Mouse (Mus musculus) liver, postnatal 0 days (tissue): ENCODE data around the gene Azin2. TPM values are rescaled to one million over a fixed set of nuclear protein-coding genes. Genes with fewer than 3 reads are reported as not detected.

Experiments
- ATAC-seq: fragments of 200-750 bp; cut with Nextera tagmentation; 2 replicates; pipeline ENCODE4 v1.8.0; 2017; ENCODE audit warnings: mild to moderate bottlenecking, moderate library complexity
- DNase-seq: peaks from one replicate; pipeline ENCODE4 v3.0.0-alpha.2; 2016
- H3K27ac ChIP-seq: fragments of 300-500 bp; sonication (generic); 2 replicates; pipeline ENCODE4 v1.5.1; 2014; ENCODE audit warnings: antibody characterized with exemption, moderate library complexity, mild to moderate bottlenecking, low read depth
- H3K27me3 ChIP-seq: fragments of 300-500 bp; sonication (generic); 2 replicates; pipeline ENCODE4 v1.6.1; 2014; ENCODE audit warnings: low read length, control low read depth, mixed read lengths; ENCODE audit not compliant: insufficient read depth
- H3K36me3 ChIP-seq: fragments of 300-500 bp; sonication (generic); replicated peaks from 2 replicates; pipeline ENCODE4 v1.6.1; 2014; ENCODE audit warnings: mild to moderate bottlenecking, control low read depth, low read length, moderate library complexity, mixed read lengths; ENCODE audit not compliant: insufficient read depth
- H3K4me1 ChIP-seq: fragments of 300-500 bp; sonication (generic); 2 replicates; pipeline ENCODE4 v1.6.1; 2014; ENCODE audit warnings: antibody characterized with exemption, mild to moderate bottlenecking, control low read depth; ENCODE audit not compliant: insufficient read depth
- H3K4me2 ChIP-seq: fragments of 300-500 bp; sonication (generic); 2 replicates; pipeline ENCODE4 v1.6.1; 2014; ENCODE audit warnings: low read depth, mild to moderate bottlenecking, low read length, moderate library complexity, mixed read lengths
- H3K4me3 ChIP-seq: fragments of 300-500 bp; sonication (generic); 2 replicates; pipeline ENCODE4 v1.5.1; 2014; ENCODE audit warnings: low read depth, low read length
- H3K9ac ChIP-seq: fragments of 300-500 bp; sonication (generic); replicated peaks from 2 replicates; pipeline ENCODE4 v1.6.1; 2014; ENCODE audit warnings: mild to moderate bottlenecking, moderate library complexity
- H3K9me3 ChIP-seq: fragments of 300-500 bp; sonication (generic); 2 replicates; pipeline ENCODE4 v1.6.1; 2016; ENCODE audit warnings: mild to moderate bottlenecking, control low read depth, low read length, mixed read lengths
- CTCF ChIP-seq: sonication (generic); IDR thresholded peaks from 2 replicates; pipeline ENCODE4 v1.5.1; 2016; ENCODE audit warnings: antibody characterized with exemption, low read depth
- EP300 ChIP-seq: IDR thresholded peaks from 2 replicates; pipeline ENCODE4 v1.6.1; 2016; ENCODE audit warnings: antibody characterized with exemption, low read depth, mild to moderate bottlenecking
- WGBS: fragments of 180-500 bp; shearing (Covaris S2); extraction: QIAGEN DNeasy Blood & Tissue Kit; methylation state at CpG from one replicate; pipeline ENCODE4 v1.1.7; 2014; ENCODE audit not compliant: insufficient replicate concordance; 5-methylcytosine and 5-hydroxymethylcytosine counted together
- polyA plus RNA-seq: library from polyadenylated mRNA; unstranded; fragments of >200 nt; fragmentation: Nextera tagmentation; extraction: Ambion mirVana; gene quantifications from 2 replicates; pipeline ENCODE4 v1.2.1, GENCODE M21; 2015

Gene Azin2
- polyA plus RNA-seq, 1 experiment from 2014 or later: 1.6 TPM

DNA sequence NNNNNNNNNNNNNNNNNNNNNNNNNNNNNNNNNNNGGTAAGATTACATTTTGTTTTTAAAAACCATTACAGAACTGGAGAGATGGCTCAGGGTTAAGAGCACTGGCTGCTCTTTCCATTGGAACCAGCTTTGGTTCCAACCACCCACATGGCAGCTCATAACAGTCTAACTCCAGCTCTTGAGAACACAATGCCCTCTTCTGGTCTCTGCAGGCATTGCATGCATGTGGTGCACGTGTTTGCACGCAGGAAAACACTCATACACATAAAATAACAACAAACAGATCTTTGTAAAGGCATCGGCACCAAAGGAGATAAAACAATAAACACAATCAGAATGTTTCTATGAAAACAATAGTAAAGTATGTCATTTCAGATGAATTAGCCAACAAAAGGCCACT lies 19.9 kb downstream of the Azin2 start:
- DNase-seq (no peak), ATAC-seq (no peak)
- Histone ChIP-seq H3K36me3 (no peaks in the 10 kb centered on the region), H3K4me1 (no peaks in the 10 kb centered on the region), H3K4me3 (no peak overlapping the region), H3K27me3 (no peaks in the 10 kb centered on the region), H3K27ac (no peak overlapping the region), H3K9ac (no peak overlapping the region), H3K4me2 (no peak overlapping the region), H3K9me3 (no peaks in the 10 kb centered on the region)
- 46% methylated on average over 3 of the region's 3 CpGs for WGBS
- TF ChIP-seq CTCF (peak; percentile 42), EP300 (no peak)

DNA sequence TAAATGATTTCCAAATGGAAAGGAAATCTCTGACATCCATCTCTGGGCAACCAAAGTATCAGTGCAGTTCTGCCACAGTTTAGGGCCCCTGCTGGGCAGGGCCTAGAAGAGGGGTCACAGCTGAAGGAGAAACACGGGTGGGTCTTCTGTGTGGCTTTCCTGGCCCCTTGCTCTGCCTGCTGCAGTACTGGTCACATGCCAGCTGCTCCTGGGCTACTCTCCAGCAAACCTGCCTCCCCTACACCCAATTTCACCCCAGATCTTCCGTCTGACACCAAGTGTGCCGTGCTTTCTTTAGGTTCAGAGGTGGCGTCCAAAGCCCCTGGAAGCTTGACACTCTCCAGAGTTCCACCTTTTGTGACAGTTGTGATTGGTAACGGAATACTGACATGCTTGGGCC lies 26.6 kb downstream of the Azin2 start:
- Histone ChIP-seq H3K36me3 (no peaks in the 10 kb centered on the region), H3K9ac (no peak overlapping the region), H3K27me3 (no peaks in the 10 kb centered on the region), H3K9me3 (no peaks in the 10 kb centered on the region), H3K27ac (no peak overlapping the region), H3K4me2 (no peak overlapping the region), H3K4me3 (no peak overlapping the region), H3K4me1 (no peaks in the 10 kb centered on the region)
- TF ChIP-seq CTCF: no peak
- TF ChIP-seq EP300: no peak
- DNase-seq (no peak), ATAC-seq (no peak)
- 73% methylated on average over 5 of the region's 5 CpGs for WGBS

DNA sequence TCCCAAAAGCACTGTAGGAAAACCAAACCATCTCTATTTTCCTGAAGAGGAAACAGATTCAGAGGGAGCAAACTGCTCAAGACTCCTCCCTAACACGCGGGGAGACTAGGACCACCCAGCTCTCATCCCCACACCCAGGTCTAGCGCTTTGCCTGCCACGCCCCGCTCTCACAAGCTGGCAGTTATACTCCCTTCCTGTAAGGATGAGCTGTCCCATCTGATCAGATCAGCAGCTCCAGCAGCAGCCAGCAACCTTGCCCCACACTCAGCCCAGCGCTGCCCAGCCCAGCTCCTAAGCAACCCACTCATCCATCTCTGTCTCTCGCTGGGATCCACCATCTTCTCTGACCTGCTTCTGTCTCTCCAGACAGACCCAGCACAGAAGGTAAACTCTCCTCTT lies 29.5 kb downstream of the Azin2 start:
- Histone ChIP-seq H3K27ac (no peak overlapping the region), H3K27me3 (no peaks in the 10 kb centered on the region), H3K9ac (no peak overlapping the region), H3K36me3 (no peaks in the 10 kb centered on the region), H3K4me3 (no peak overlapping the region), H3K4me2 (no peak overlapping the region), H3K4me1 (no peaks in the 10 kb centered on the region), H3K9me3 (no peaks in the 10 kb centered on the region)
- 62% methylated on average over 7 of the region's 7 CpGs for WGBS
- TF ChIP-seq EP300 (no peak), CTCF (no peak)
- DNase-seq (no peak), ATAC-seq (no peak)

DNA sequence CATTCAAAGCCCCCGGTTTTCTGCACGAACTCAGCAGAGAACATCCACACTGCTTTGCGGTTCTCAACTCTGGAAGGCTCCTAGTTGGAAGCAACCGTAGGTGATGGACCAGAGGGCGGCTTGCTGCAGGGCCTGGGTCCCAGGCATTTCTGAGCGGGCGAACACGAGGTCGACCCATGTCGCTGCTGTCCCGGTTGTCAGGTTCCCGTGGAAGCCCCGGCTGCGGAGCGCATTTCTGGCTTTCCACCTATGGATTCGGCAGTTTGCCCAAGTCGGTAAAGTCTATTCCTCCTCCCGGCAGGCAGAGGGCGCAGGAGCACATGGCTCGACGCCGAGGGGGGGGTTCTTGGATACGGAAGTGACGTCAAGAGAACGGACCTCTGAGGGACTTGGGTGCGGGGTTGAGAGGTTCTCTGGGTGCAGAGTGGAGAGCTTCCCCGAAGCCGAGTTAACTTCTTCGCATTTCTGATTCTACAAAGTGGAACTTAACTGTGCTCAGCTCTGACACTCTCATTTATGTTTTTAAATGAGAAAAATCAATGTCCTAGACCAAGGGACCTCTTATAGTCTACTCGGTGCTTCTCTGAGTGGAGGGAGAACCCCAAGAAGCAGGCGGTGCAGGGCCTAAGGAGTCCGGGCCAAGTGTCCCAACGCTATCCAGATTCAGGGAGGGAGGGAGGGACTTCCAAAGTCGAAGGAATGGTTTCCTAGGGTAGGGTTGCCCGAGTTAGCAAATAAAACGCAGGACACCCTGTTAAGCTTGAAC lies 37.2 kb downstream of the Azin2 start:
- Histone ChIP-seq H3K4me3 (peak overlapping the region; percentile 15; the same call in 1 of the 2 replicates), H3K27me3 (0 out of 2 replicates have a peak, but pooled peaks cover 4% of the 10 kb centered on the region), H3K4me1 (peaks cover 5% of the 10 kb centered on the region; the same call in 1 of the 2 replicates), H3K4me2 (peak overlapping the region; percentile 64), H3K27ac (no peak overlapping the region), H3K9ac (no peak overlapping the region), H3K36me3 (no peaks in the 10 kb centered on the region), H3K9me3 (no peaks in the 10 kb centered on the region)
- peak; percentile 83 for DNase-seq
- WGBS: 13% methylated on average over 36 of the region's 36 CpGs
- peak; percentile 80 for ATAC-seq
- peak; percentile 87 for TF ChIP-seq CTCF
- no peak for TF ChIP-seq EP300

DNA sequence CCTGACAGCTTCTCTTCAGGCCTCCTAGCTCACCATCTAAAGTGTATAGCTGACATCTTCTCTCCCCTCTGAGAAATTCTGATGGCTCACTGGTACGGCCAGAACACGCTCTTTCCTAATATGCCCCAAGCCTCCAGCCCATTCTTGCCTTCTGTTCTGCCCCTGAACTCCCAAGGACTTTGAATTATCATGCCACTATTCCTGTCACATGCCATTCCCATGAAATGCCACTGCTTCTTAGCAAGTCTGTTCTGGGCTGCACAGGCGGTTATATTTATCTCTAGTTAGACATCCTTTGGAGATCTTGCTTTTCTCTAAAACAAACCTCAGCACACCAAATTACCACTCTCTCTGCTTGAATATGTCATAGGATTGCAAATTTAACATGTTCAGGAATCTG lies 38.6 kb downstream of the Azin2 start:
- peaks cover 8% of the 10 kb centered on the region; the same call in 1 of the 2 replicates for H3K4me1 ChIP-seq
- 84% methylated on average over 3 of the region's 3 CpGs for WGBS
- no peak overlapping the region for H3K4me3 ChIP-seq
- H3K4me2 ChIP-seq: no peak overlapping the region
- no peaks in the 10 kb centered on the region for H3K36me3 ChIP-seq
- H3K9me3 ChIP-seq: no peaks in the 10 kb centered on the region
- TF ChIP-seq CTCF: no peak
- TF ChIP-seq EP300: no peak
- 0 out of 2 replicates have a peak, but pooled peaks cover 4% of the 10 kb centered on the region for H3K27me3 ChIP-seq
- ATAC-seq: no peak
- H3K27ac ChIP-seq: no peak overlapping the region
- H3K9ac ChIP-seq: no peak overlapping the region
- no peak for DNase-seq

DNA sequence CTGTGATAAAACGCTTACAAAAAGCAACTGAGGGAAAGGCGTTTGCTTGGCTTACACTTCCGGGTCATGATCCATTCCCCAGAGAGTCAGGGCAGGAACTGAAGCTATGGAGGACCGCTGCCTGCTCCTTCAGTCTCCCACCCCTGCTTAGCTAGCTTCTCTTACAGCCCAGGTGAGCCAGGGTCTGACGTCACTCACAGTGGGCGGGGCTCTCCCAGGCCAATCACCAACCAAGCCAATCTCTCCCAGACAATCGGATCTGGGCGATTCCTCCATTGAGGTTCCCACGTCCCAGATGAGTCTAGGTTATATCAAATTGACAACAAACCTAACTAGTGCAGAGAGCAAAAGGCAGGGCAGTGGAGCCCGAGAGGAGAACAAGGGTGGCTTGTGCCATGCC lies 43.1 kb downstream of the Azin2 start:
- H3K4me3 ChIP-seq: no peak overlapping the region
- ATAC-seq (no peak), DNase-seq (no peak)
- no peak overlapping the region for H3K4me2 ChIP-seq
- WGBS: 23% methylated on average over 10 of the region's 10 CpGs
- no peak for TF ChIP-seq EP300
- TF ChIP-seq CTCF: no peak
- no peaks in the 10 kb centered on the region for H3K9me3 ChIP-seq
- H3K36me3 ChIP-seq: no peaks in the 10 kb centered on the region
- 0 out of 2 replicates have a peak, but pooled peaks cover 4% of the 10 kb centered on the region for H3K27me3 ChIP-seq
- peaks cover 10% of the 10 kb centered on the region for H3K4me1 ChIP-seq
- H3K27ac ChIP-seq: no peak overlapping the region
- no peak overlapping the region for H3K9ac ChIP-seq
